ENCODE assay signal across 33 mouse cellular contexts in the genomic region with DNA sequence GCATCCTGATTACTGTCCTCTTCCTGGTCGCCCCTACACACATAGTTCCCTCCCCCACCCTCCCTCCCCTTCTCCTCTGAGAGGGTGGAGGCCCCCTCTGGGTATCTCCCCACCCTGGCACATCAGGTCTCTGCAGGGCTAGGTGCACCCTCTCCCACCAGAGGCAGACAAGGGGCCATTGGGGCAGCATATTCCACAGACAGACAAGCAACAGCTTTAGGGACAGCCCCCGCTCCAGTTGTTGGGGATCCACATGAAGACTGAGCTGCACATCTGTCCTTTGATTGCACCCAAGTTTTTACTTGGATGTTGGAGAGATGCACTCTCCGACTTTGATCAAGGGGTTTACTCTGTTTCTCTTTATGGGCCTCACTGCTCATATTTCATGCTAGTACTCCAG. TPM values are rescaled to one million over a fixed set of nuclear protein-coding genes. Genes with fewer than 3 reads are reported as not detected.
"Had no signal": no experiment of that assay in that cellular context is flagged by ENCODE, and none has a peak within 500 bp of the region (broad histone marks: within the 10 kb centered on the region; RNA-seq: fewer than 3 reads in every experiment).

No protein-coding gene starts in this region.

- H3K27ac ChIP-seq: limb, embryonic 10.5 days; limb, embryonic 12.5 days; limb, embryonic 13.5 days; limb, embryonic 15.5 days; liver, embryonic 12.5 days; liver, embryonic 13.5 days; liver, embryonic 14.5 days; liver, embryonic 15.5 days; lung, embryonic 15.5 days; macrophage; midbrain, embryonic 12.5 days; midbrain, embryonic 13.5 days; midbrain, embryonic 15.5 days; neural tube, embryonic 12.5 days; neural tube, embryonic 13.5 days had no signal

- H3K9ac ChIP-seq: limb, embryonic 12.5 days; limb, embryonic 13.5 days; limb, embryonic 15.5 days; liver, embryonic 12.5 days; liver, embryonic 13.5 days; liver, embryonic 14.5 days; liver, embryonic 15.5 days; liver, postnatal 0 days; lung, embryonic 14.5 days; lung, embryonic 15.5 days; midbrain, embryonic 12.5 days; midbrain, embryonic 13.5 days; midbrain, embryonic 15.5 days; neural tube, embryonic 12.5 days; neural tube, embryonic 13.5 days had no signal

- H3K9me3 ChIP-seq: limb, embryonic 10.5 days; limb, embryonic 12.5 days; limb, embryonic 13.5 days; limb, embryonic 15.5 days; liver, embryonic 12.5 days; liver, embryonic 13.5 days; liver, embryonic 15.5 days; lung, embryonic 15.5 days; megakaryocyte, embryonic 14.5 days; midbrain, embryonic 12.5 days; midbrain, embryonic 13.5 days; midbrain, embryonic 15.5 days; neural tube, embryonic 12.5 days; neural tube, embryonic 13.5 days had no signal

- H3K27me3 ChIP-seq: midbrain, embryonic 13.5 days; midbrain, embryonic 15.5 days; neural tube, embryonic 12.5 days; neural tube, embryonic 13.5 days had no signal

- H3K4me3 ChIP-seq: limb, embryonic 10.5 days; limb, embryonic 12.5 days; limb, embryonic 13.5 days; limb, embryonic 15.5 days; liver, embryonic 12.5 days; liver, embryonic 13.5 days; liver, embryonic 15.5 days; lung, embryonic 15.5 days; megakaryocyte, embryonic 14.5 days; midbrain, embryonic 12.5 days; midbrain, embryonic 13.5 days; midbrain, embryonic 15.5 days; myocyte; neural tube, embryonic 12.5 days; neural tube, embryonic 13.5 days had no signal

- H3K4me1 ChIP-seq: liver, embryonic 12.5 days; neural tube, embryonic 12.5 days had no signal

- H3K4me2 ChIP-seq: limb, embryonic 12.5 days; limb, embryonic 13.5 days; limb, embryonic 15.5 days; liver, embryonic 11.5 days; liver, embryonic 12.5 days; liver, embryonic 13.5 days; liver, embryonic 15.5 days; lung, embryonic 14.5 days; lung, embryonic 15.5 days; midbrain, embryonic 12.5 days; midbrain, embryonic 13.5 days; midbrain, embryonic 15.5 days; neural tube, embryonic 12.5 days; neural tube, embryonic 13.5 days had no signal

- ATAC-seq: liver, embryonic 12.5 days; liver, postnatal 0 days; lung, postnatal 0 days; midbrain, embryonic 13.5 days; midbrain, embryonic 15.5 days; midbrain, embryonic 16.5 days had no signal

- DNase-seq: left cerebral cortex, postnatal 4 days; liver; liver, embryonic 13.5 days; liver, postnatal 0 days; lung, adult 18-20 months; lung, adult 2 months; lung, embryonic 14.5 days; lung, postnatal 10 days; lung, postnatal 14 days; lung, postnatal 36 days; lung, postnatal 4 days; midbrain, embryonic 14.5 days had no signal

- H3K36me3 ChIP-seq: limb, embryonic 10.5 days; limb, embryonic 12.5 days; limb, embryonic 13.5 days; limb, embryonic 15.5 days; liver, embryonic 12.5 days; liver, embryonic 13.5 days; liver, embryonic 15.5 days; lung, embryonic 15.5 days; midbrain, embryonic 12.5 days; midbrain, embryonic 13.5 days; midbrain, embryonic 15.5 days; neural tube, embryonic 12.5 days; neural tube, embryonic 13.5 days had no signal

RNA-seq across cellular contexts. Expression of gene Prkaa2, which starts 3.8 kb away (rescaled TPM):
- total RNA-seq: monocyte, adult 5-6 weeks had no signal

RNA-seq across cellular contexts. Expression of gene Plpp3, which starts 43.7 kb away (rescaled TPM):
- total RNA-seq: megakaryocyte progenitor cell, adult 5-6 weeks had no signal
